Mouse (Mus musculus): Measurements from ENCODE around the gene Nt5c3b.
A peak's percentile ranks its signal among the peaks of the same experiment; 100 is the strongest.

Nt5c3b gene

GRCm38 (mm10) chr11:100428612-100429199 lies 12.9 kb downstream of the Nt5c3b start:
- DNase-seq (ENCODE audit: low spot score in 2 of 2): no peak

GRCm38 (mm10) chr11:100426820-100427219 lies 14.8 kb downstream of the Nt5c3b start:
- no peak for DNase-seq (ENCODE audit: low spot score in 2 of 2)

GRCm38 (mm10) chr11:100425851-100426250 lies 15.8 kb downstream of the Nt5c3b start:
- DNase-seq (ENCODE audit: low spot score in 2 of 2): peak; percentile 54 to 62

- DNase-seq (ENCODE audit: low spot score in 2 of 2): no peak
Measured at GRCm38 (mm10) chr11:100423836-100424235, 17.8 kb downstream of the Nt5c3b start.

- DNase-seq (ENCODE audit: low spot score in 2 of 2): no peak
Measured at GRCm38 (mm10) chr11:100421537-100421936, 20.1 kb downstream of the Nt5c3b start.

- no peak for DNase-seq (ENCODE audit: low spot score in 2 of 2)
Measured at GRCm38 (mm10) chr11:100414914-100415822, 26.4 kb downstream of the Nt5c3b start, which contains the start of gene Fkbp10. TSS of gene Fkbp10 (plus strand) at chr11:100415697.

- peak; percentile 56 to 60 for DNase-seq (ENCODE audit: low spot score in 2 of 2)
Measured at GRCm38 (mm10) chr11:100414021-100414913, 27.3 kb downstream of the Nt5c3b start, which contains the start of gene P3h4. TSS of gene P3h4 (minus strand) at chr11:100414836.

- no peak for DNase-seq (ENCODE audit: low spot score in 2 of 2)
Measured at GRCm38 (mm10) chr11:100413541-100413940, 28.1 kb downstream of the Nt5c3b start.

GRCm38 (mm10) chr11:100411736-100412135 lies 29.9 kb downstream of the Nt5c3b start:
- DNase-seq (ENCODE audit: low spot score in 2 of 2): no peak

- no peak for DNase-seq (ENCODE audit: low spot score in 2 of 2)
Measured at GRCm38 (mm10) chr11:100409686-100410085, 31.9 kb downstream of the Nt5c3b start.

- DNase-seq (ENCODE audit: low spot score in 2 of 2): no peak
Measured at GRCm38 (mm10) chr11:100408835-100409462, 32.7 kb downstream of the Nt5c3b start.

- peak in 1 of 2 experiments; percentile 56 for DNase-seq (ENCODE audit: low spot score in 2 of 2)
Measured at GRCm38 (mm10) chr11:100408076-100408834, 33.4 kb downstream of the Nt5c3b start.

GRCm38 (mm10) chr11:100406995-100407705 lies 34.5 kb downstream of the Nt5c3b start:
- DNase-seq (ENCODE audit: low spot score in 2 of 2): no peak

GRCm38 (mm10) chr11:100406273-100406672 lies 35.3 kb downstream of the Nt5c3b start:
- no peak for DNase-seq (ENCODE audit: low spot score in 2 of 2)

GRCm38 (mm10) chr11:100404456-100405074 lies 37.0 kb downstream of the Nt5c3b start:
- no peak for DNase-seq (ENCODE audit: low spot score in 2 of 2)

- no peak for DNase-seq (ENCODE audit: low spot score in 2 of 2)
Measured at GRCm38 (mm10) chr11:100403445-100404134, 38.0 kb downstream of the Nt5c3b start.

- no peak for DNase-seq (ENCODE audit: low spot score in 2 of 2)
Measured at GRCm38 (mm10) chr11:100402682-100403081, 38.9 kb downstream of the Nt5c3b start.

GRCm38 (mm10) chr11:100402240-100402639 lies 39.4 kb downstream of the Nt5c3b start:
- no peak for DNase-seq (ENCODE audit: low spot score in 2 of 2)

GRCm38 (mm10) chr11:100400842-100401241 lies 40.8 kb downstream of the Nt5c3b start:
- DNase-seq (ENCODE audit: low spot score in 2 of 2): no peak

Measured in frontal cortex, postnatal 25 days (tissue).